Mouse (Mus musculus): ENCODE data around the gene Mttp. TPM values are rescaled to one million over a fixed set of nuclear protein-coding genes. Genes with fewer than 3 reads are reported as not detected.
A peak's percentile ranks its signal among the peaks of the same experiment; 100 is the strongest.

Mttp gene
- 6.8 and 6.9 TPM in 2 replicates for polyA plus RNA-seq (2014; fragmentation: Nextera tagmentation; extraction: Ambion mirVana)

DNA sequence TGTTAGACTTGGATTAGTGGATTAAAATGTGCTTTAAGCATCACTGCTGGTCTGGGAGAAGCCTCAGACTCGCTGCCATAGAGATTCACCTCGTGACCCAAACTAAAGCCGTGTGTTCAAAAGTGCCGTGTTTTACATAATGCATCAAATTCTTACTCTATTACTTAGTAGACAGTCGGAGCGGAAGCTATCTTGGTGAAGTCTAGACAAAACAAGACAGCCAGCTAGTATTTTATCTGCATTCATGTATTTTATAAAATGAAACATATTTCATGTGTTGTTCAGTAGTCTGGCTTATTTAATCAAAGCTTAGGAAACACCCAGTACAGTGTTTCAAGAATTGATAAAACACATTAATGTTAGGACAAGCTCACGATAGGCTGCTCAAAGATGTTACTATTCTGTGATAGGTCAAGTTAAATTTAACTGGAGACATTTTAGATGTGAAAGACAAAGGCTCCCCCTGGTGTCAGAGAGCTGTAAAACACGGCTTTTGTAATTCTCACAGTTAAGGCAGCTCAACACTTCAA, at the start of gene Mttp:
Mttp (minus strand) TSS at position 327 of the 530 bp plus-strand sequence.
- 0 out of 2 replicates have a peak, but pooled peaks cover 3% of the 10 kb centered on the region for H3K4me1 ChIP-seq (ENCODE audit: insufficient read depth)

DNA sequence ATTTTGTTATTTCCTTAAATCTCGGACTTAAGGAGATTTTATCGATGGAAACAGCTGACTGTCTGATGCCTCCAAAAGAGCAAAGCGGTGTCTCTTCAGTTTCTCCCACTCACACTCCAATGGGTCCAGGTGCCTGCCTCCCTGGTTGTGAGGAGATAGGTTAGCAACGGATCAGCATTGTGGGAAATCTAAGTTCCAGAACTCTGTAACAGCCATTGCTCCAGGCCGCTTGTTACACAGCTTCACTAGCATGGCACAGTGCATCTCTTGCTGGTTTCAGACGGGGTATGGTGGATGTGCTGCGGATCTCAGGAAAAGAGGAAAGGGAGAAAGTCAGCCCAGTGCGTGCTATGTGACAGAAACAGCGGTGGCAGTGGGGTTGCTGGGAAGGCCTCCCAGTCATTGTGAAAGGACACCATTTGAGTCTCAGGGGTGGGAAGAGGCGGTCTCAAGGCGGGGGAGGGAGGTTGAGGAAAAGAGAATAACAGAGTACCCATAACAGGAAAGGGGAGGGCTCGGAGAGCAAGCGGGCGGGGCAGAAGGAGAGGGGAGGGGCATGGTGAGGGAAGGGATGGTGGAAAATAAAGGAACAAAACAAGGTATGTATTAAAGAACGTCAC, 49.0 kb upstream of the Mttp start, which contains the start of gene 4930579F01Rik:
4930579F01Rik (minus strand) TSS at position 143 of the 620 bp plus-strand sequence.
- no peaks in the 10 kb centered on the region for H3K36me3 ChIP-seq (ENCODE audit: insufficient read depth)
- no peak for DNase-seq

More for the DNA sequence above, at the start of gene Mttp:
- Histone ChIP-seq H3K36me3 (ENCODE audit: insufficient read depth) (peaks cover 9% of the 10 kb centered on the region; the same call in 1 of the 2 replicates), H3K9me3 (ENCODE audit: low read depth, low read length) (no peaks in the 10 kb centered on the region), H3K9ac (peak within 1 kb of the TSS; percentile 80), H3K27ac (ENCODE audit: low read depth) (peak within 1 kb of the TSS; percentile 100), H3K4me2 (peak within 1 kb of the TSS; percentile 80), H3K4me3 (ENCODE audit: low read depth, low read length) (peak within 1 kb of the TSS; percentile 63), H3K27me3 (ENCODE audit: insufficient read depth, low read length) (no peaks in the 10 kb centered on the region)
- DNase-seq (peak; percentile 97), ATAC-seq (ENCODE audit: insufficient read depth) (peak; percentile 29)
- peak; percentile 77 for TF ChIP-seq CTCF (IDR thresholded peaks at IDR 0.05; ENCODE audit: low read depth)
- WGBS = 1% methylated on average over 8 of the region's 8 CpGs

DNA sequence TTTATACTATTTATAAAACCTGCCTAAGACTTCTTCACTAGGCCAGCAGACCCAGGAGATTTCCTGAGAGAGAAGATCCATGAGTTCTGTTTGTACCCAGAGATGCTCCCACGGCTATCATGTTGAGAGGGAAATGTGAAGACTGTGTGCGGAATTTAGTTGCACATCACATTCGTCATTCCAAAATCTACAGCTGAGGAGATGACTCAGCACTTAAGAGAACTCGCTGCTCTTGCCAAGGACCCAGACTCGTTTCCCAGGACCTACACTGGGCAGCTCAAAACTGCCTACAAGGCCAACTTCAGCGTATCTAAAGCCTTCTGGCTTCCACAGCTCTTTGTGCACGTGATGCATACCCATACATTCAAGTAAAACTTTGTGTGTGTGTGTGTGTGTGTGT, 47.5 kb upstream of the Mttp start:
- 62% methylated on average over 7 of the region's 7 CpGs for WGBS
- Histone ChIP-seq H3K4me1 (ENCODE audit: insufficient read depth) (no peaks in the 10 kb centered on the region), H3K9ac (no peak overlapping the region), H3K36me3 (ENCODE audit: insufficient read depth) (no peaks in the 10 kb centered on the region), H3K27ac (ENCODE audit: low read depth) (no peak overlapping the region), H3K4me3 (ENCODE audit: low read depth, low read length) (no peak overlapping the region), H3K4me2 (no peak overlapping the region), H3K9me3 (ENCODE audit: low read depth, low read length) (no peaks in the 10 kb centered on the region), H3K27me3 (ENCODE audit: insufficient read depth, low read length) (no peaks in the 10 kb centered on the region)
- ATAC-seq (ENCODE audit: insufficient read depth) (no peak), DNase-seq (peak; percentile 49)
- TF ChIP-seq CTCF (IDR thresholded peaks at IDR 0.05; ENCODE audit: low read depth) = no peak

More for the DNA sequence above, 49.0 kb upstream of the Mttp start, which contains the start of gene 4930579F01Rik:
- Histone ChIP-seq H3K27ac (ENCODE audit: low read depth) (no peak within 1 kb of the TSS), H3K27me3 (ENCODE audit: insufficient read depth, low read length) (no peaks in the 10 kb centered on the region), H3K4me1 (ENCODE audit: insufficient read depth) (no peaks in the 10 kb centered on the region), H3K9ac (no peak within 1 kb of the TSS), H3K9me3 (ENCODE audit: low read depth, low read length) (no peaks in the 10 kb centered on the region), H3K4me3 (ENCODE audit: low read depth, low read length) (no peak within 1 kb of the TSS), H3K4me2 (no peak within 1 kb of the TSS)
- no peak for ATAC-seq (ENCODE audit: insufficient read depth)
- 83% methylated on average over 15 of the region's 15 CpGs for WGBS
- no peak for TF ChIP-seq CTCF (IDR thresholded peaks at IDR 0.05; ENCODE audit: low read depth)

DNA sequence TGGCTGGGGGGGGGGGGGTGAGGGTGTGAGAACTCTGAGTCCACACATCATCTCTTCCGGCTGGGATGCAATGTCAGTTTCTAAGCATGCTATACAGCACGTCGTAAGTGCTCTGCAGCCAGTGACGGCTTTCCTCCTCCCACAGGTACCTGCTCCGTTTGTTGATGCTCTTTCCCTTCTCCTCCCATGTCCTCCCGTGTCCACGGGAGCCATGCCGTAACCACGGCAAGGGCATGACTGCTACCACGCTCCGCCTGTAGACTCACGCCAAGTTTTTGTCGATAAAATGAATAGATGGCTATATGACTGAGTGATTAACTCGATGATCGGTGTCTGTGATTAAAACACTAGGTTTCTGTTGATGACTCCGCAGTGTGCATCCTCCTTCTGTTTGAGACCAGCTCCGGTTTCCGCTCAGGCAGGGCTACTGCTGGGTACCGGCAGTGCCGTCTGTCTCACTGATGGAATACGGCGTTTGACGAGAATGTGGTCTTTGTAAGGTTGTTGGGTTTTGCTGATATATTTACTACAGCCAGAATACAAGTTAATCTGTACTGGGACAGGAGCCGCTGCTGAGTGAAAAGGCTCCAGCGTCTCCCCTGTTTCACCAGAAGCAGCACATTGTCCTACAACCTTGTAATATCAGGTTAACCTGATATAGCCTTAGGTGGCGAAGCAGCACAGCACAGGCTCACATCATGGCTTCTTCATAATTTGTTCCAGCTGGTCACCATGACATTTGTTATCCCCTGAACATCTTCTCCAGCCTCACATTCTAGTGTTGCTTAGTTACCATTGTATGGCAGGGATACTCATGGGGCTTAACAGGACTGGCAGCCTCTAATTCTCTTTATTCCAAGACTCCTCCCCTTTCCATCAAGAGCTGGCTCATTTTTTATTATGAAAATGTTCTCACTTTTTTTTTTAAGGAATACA, 41.5 kb upstream of the Mttp start:
- no peaks in the 10 kb centered on the region for H3K4me1 ChIP-seq (ENCODE audit: insufficient read depth)
- H3K9me3 ChIP-seq (ENCODE audit: low read depth, low read length) = no peaks in the 10 kb centered on the region
- H3K4me3 ChIP-seq (ENCODE audit: low read depth, low read length) = no peak overlapping the region
- 86% methylated on average over 26 of the region's 26 CpGs for WGBS
- no peaks in the 10 kb centered on the region for H3K36me3 ChIP-seq (ENCODE audit: insufficient read depth)
- ATAC-seq (ENCODE audit: insufficient read depth) = no peak
- H3K9ac ChIP-seq = no peak overlapping the region
- no peaks in the 10 kb centered on the region for H3K27me3 ChIP-seq (ENCODE audit: insufficient read depth, low read length)
- H3K27ac ChIP-seq (ENCODE audit: low read depth) = no peak overlapping the region
- no peak overlapping the region for H3K4me2 ChIP-seq
- no peak for DNase-seq
- TF ChIP-seq CTCF (IDR thresholded peaks at IDR 0.05; ENCODE audit: low read depth) = no peak

DNA sequence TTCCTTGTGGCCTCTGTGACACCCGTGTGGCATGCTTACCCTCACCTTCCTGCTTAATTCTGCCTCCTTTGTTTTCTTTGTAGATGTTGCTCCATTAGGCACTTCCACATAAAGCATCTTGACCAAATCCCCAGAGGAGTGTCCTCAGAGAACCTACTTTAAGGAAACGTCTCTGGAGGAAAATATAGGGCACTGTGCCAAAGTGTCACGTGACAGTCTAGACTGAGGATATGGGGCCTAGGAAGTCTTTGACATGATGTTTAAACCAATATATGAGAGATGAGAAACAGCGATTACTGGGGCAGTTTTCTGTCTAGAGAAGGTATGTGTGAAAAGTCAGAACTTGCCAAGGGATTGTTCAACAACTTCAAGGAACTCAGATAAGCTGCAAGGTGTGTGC, 40.5 kb upstream of the Mttp start:
- Histone ChIP-seq H3K4me3 (ENCODE audit: low read depth, low read length) (no peak overlapping the region), H3K27me3 (ENCODE audit: insufficient read depth, low read length) (no peaks in the 10 kb centered on the region), H3K4me1 (ENCODE audit: insufficient read depth) (no peaks in the 10 kb centered on the region), H3K9ac (no peak overlapping the region), H3K36me3 (ENCODE audit: insufficient read depth) (no peaks in the 10 kb centered on the region), H3K4me2 (no peak overlapping the region), H3K27ac (ENCODE audit: low read depth) (no peak overlapping the region), H3K9me3 (ENCODE audit: low read depth, low read length) (no peaks in the 10 kb centered on the region)
- no peak for TF ChIP-seq CTCF (IDR thresholded peaks at IDR 0.05; ENCODE audit: low read depth)
- ATAC-seq (ENCODE audit: insufficient read depth) (peak; percentile 47; the same call in 1 of the 2 replicates), DNase-seq (peak; percentile 83)
- WGBS = 25% methylated on average over 4 of the region's 4 CpGs

GRCm38 (mm10) chr3:138183371-138183770, 38.6 kb upstream of the Mttp start:
- Histone ChIP-seq H3K4me3 (ENCODE audit: low read depth, low read length) (no peak overlapping the region), H3K9me3 (ENCODE audit: low read depth, low read length) (no peaks in the 10 kb centered on the region), H3K27me3 (ENCODE audit: insufficient read depth, low read length) (no peaks in the 10 kb centered on the region)

More at GRCm38 (mm10) chr3:138183371-138183770, 38.6 kb upstream of the Mttp start:
- DNase-seq = no peak
- H3K9ac ChIP-seq = no peak overlapping the region
- H3K4me1 ChIP-seq (ENCODE audit: insufficient read depth) = no peaks in the 10 kb centered on the region
- no peak overlapping the region for H3K4me2 ChIP-seq
- H3K27ac ChIP-seq (ENCODE audit: low read depth) = no peak overlapping the region
- WGBS = 71% methylated on average over 7 of the region's 7 CpGs
- H3K36me3 ChIP-seq (ENCODE audit: insufficient read depth) = no peaks in the 10 kb centered on the region
- ATAC-seq (ENCODE audit: insufficient read depth) = no peak
- TF ChIP-seq CTCF (IDR thresholded peaks at IDR 0.05; ENCODE audit: low read depth) = no peak
